Mouse (Mus musculus) olfactory bulb, adult 2 months (tissue): ENCODE measurements at regions not wholly inside any gene's neighbourhood (a gene's known extent, or its start where the extent isn't known, plus 50 kb on each side); places are given as distances from the start of the nearest gene placed in this dataset.

Source experiments
- H3K27ac ChIP-seq: fragments of 200-500 bp; 2 replicates; pipeline ENCODE4 v1.5.1; 2012; ENCODE audit warnings: low read depth, low read length; ENCODE audit not compliant: insufficient read depth
- H3K4me1 ChIP-seq: fragments of 200-500 bp; 2 replicates; pipeline ENCODE4 v1.6.1; 2012; ENCODE audit warnings: low read length; ENCODE audit not compliant: control insufficient read depth, insufficient read depth
- H3K4me3 ChIP-seq: fragments of 200-500 bp; 2 replicates; pipeline ENCODE4 v1.5.1; 2012; ENCODE audit warnings: mild to moderate bottlenecking, low read depth, low read length, moderate library complexity; ENCODE audit not compliant: insufficient read depth
- CTCF ChIP-seq: fragments of 200-500 bp; IDR thresholded peaks from 2 replicates; pipeline ENCODE4 v1.5.1; 2012; ENCODE audit warnings: low read depth, mild to moderate bottlenecking, low read length, moderate library complexity; ENCODE audit not compliant: insufficient read depth
- POLR2A ChIP-seq: fragments of 200-500 bp; IDR thresholded peaks from 2 replicates; pipeline ENCODE4 v1.6.1; 2012; ENCODE audit warnings: mild to moderate bottlenecking, low read depth, low read length, moderate library complexity; ENCODE audit not compliant: insufficient read depth
- WGBS: fragments of 180-500 bp; shearing (Covaris S2); methylation state at CpG from one replicate; pipeline ENCODE4 v1.1.7; 2018; 5-methylcytosine and 5-hydroxymethylcytosine counted together

DNA sequence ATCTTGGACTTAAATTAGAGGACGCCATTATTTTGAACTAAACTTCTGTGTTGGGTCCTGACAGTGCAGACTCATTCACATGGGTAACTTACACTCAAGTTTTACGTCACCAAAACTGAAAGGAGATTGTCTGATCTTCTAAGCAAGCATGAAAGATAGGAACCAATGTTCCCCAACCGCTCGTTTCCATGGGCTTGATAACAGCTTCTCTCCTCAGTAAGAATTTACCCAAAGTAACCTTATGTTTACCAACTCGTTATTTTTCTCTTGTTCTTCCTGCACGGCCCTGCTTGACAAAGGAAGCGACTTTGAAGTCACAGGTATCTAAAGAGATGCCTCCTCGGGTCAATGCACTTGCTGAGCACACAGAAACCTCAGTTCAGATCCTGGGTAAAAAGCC lies 245.6 kb downstream of the Rplp1 start:
- no peak for TF ChIP-seq CTCF
- no peak for TF ChIP-seq POLR2A
- H3K4me3 ChIP-seq = no peak overlapping the region
- H3K27ac ChIP-seq = no peak overlapping the region
- peaks cover 6% of the 10 kb centered on the region for H3K4me1 ChIP-seq
- 93% methylated on average over 8 of the region's 8 CpGs for WGBS

- Histone ChIP-seq H3K4me3 (no peak overlapping the region), H3K4me1 (peaks cover 6% of the 10 kb centered on the region), H3K27ac (no peak overlapping the region)
- WGBS = 96% methylated on average over 1 of the region's 1 CpGs
- TF ChIP-seq POLR2A (no peak), CTCF (no peak)
These were observed 246.1 kb downstream of the Rplp1 start for GRCm38 (mm10) chr9:61668157-61668697.

DNA sequence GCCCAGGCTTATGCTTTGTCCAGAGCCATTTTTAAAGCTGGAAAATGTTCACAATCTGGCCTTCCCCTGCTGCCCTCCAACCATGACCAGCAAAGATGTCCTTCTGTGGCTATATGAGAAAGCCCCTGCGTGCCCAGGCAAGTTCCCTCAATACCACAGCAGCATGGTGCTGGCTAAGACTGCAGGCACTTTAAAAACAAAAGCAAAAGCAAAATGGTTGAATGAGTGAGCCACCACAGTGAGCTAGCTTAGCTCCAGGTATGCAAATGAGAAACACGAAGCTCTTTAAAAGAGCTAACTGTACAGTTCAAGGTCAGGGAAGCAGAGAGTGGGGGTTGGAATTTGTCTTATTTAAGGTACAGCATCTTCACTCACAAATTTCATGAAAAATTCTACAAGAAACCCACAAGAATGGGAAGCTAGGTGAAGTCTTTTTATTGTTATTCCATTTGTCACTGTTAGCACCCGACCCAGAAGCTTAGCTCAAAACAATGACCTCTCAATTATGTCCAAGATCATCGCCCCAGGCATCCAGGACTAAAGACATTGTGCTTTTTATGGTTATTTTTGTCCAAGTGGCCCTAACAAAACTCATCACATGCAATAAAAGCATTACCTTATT lies 246.8 kb downstream of the Rplp1 start:
- no peak overlapping the region for H3K4me3 ChIP-seq
- H3K27ac ChIP-seq = no peak overlapping the region
- peaks cover 6% of the 10 kb centered on the region for H3K4me1 ChIP-seq
- 77% methylated on average over 4 of the region's 4 CpGs for WGBS
- TF ChIP-seq POLR2A (no peak), CTCF (no peak)

DNA sequence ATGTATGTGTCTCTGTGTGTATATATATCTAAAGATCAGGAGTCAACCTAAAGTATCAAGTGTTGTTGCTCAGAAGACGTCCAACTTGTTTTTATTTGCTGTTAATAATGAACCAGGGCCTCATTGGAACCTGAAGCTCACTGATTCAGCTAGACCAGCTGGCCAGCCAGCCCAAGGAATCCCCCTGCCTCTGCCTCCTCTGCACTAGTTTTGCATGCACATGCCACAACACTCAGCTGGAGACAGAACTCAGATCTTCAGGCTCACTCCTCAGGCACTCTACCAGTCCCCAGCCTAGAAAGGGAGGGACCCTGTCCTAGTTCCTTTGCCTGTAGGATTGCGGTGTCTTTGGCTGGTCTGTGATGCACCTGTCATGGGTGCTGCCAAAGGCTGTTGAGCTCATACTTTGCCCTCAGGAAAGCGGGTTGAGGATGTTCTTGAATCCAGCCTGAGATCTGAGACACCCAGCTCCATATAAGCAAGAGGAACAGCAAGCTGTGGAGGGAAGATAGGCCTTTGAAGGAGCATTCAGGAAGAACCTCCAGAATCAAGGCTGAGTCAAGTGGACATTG lies 247.5 kb downstream of the Rplp1 start:
- TF ChIP-seq POLR2A (no peak), CTCF (no peak)
- Histone ChIP-seq H3K4me1 (peaks cover 6% of the 10 kb centered on the region), H3K4me3 (no peak overlapping the region), H3K27ac (no peak overlapping the region)
- 94% methylated on average over 3 of the region's 3 CpGs for WGBS

GRCm38 (mm10) chr9:61666118-61666517 lies 248.2 kb downstream of the Rplp1 start:
- no peak for TF ChIP-seq CTCF
- no peak for TF ChIP-seq POLR2A
- H3K4me1 ChIP-seq = peaks cover 6% of the 10 kb centered on the region
- 81% methylated on average over 6 of the region's 6 CpGs for WGBS
- H3K27ac ChIP-seq = no peak overlapping the region
- H3K4me3 ChIP-seq = no peak overlapping the region

- WGBS = 95% methylated on average over 5 of the region's 5 CpGs
- Histone ChIP-seq H3K4me1 (peaks cover 6% of the 10 kb centered on the region), H3K27ac (no peak overlapping the region), H3K4me3 (no peak overlapping the region)
- TF ChIP-seq POLR2A (no peak), CTCF (no peak)
These were observed 249.1 kb downstream of the Rplp1 start for GRCm38 (mm10) chr9:61665254-61665653.

DNA sequence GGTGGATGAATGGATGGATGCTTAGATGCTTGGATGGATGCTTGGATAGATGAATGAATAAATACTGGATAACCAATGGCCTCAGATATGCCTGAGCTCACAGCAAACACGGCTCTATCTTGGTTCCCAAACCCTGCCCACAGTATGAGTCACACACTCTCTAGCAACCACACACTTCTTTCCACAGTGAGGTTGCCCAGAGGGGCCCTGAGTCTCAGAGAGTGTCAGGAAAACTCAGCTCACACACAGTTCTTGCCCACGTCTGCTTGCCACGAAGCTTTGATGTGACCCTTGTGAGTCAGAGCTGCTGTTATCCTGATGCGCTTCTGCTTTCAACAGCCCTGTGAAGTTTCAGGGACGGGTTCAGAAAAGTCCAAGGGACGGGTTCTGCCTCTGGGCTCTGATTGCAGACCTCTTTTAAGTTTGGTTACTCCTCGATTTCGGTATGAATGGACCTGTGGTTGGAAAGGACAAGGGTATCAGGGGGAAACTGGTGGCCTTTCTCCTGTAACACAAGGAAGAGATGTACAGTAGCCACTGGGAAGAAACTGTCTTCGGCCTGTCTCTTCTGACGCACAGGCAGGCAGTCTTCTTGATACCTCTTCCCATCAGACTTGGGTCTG lies 250.2 kb downstream of the Rplp1 start:
- peaks cover 3% of the 10 kb centered on the region; the same call in 1 of the 2 replicates for H3K4me1 ChIP-seq
- TF ChIP-seq POLR2A (no peak), CTCF (no peak)
- H3K4me3 ChIP-seq = no peak overlapping the region
- 77% methylated on average over 10 of the region's 10 CpGs for WGBS
- H3K27ac ChIP-seq = no peak overlapping the region

- no peak for TF ChIP-seq CTCF
- TF ChIP-seq POLR2A = no peak
- Histone ChIP-seq H3K27ac (no peak overlapping the region), H3K4me3 (no peak overlapping the region), H3K4me1 (peaks cover 3% of the 10 kb centered on the region; the same call in 1 of the 2 replicates)
- 76% methylated on average over 12 of the region's 12 CpGs for WGBS
These were observed 252.0 kb downstream of the Rplp1 start for GRCm38 (mm10) chr9:61662055-61663028.

- H3K4me3 ChIP-seq = no peak overlapping the region
- WGBS = 93% methylated on average over 3 of the region's 3 CpGs
- TF ChIP-seq POLR2A (no peak), CTCF (no peak)
- peaks cover 8% of the 10 kb centered on the region; the same call in 1 of the 2 replicates for H3K4me1 ChIP-seq
- H3K27ac ChIP-seq = no peak overlapping the region
These were observed 254.2 kb downstream of the Rplp1 start for GRCm38 (mm10) chr9:61660191-61660590.
